Mouse (Mus musculus): ENCODE data around the gene Opa3. TPM values are rescaled to one million over a fixed set of nuclear protein-coding genes. Genes with fewer than 3 reads are reported as not detected.

Gene Opa3
- 22.8 and 24.1 TPM in 2 replicates for polyA plus RNA-seq (2015; fragmentation: Nextera tagmentation; extraction: Ambion mirVana)

DNA sequence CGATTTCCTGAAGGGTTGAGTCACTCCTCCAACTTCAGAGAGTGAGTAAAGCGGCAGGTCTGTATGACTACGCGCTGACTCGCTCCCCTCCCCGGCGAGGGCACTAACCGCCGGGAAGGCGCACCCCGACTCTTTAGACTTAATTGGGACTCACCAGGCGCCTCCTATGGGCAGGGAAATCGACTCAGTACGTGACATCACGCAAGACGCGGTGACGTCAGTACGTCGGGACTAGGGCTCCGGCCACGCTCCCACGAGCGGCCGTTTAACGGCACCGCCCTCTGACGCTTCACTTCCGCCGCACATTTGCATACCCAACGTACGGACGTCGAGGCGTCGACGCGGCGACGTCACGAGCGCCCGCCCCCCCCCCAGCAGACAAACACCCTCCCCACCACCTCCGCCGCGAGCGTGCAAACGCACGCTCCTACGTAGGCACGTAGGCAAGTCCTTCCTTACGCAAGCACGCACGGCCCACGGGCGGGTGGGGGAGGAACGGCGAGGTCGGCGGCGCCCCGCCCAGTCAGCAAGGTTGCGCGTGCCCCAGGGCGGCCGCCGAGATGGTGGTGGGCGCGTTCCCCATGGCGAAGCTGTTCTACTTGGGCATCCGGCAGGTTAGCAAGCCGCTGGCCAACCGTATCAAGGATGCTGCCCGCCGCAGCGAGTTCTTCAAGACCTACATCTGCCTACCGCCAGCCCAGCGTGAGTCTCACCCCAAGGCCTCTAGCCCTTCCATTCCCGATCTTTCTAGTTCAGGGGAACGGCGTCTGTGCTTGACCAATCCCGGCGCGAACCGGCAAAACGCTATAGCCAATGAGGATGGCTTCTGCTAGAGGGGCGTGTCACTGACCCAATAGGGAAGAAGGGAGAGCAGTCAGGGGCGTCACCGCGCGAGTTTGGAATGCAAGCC is at the start of gene Opa3:
Gene Opa3 (plus strand): TSS at position 452 of the 910 bp plus-strand sequence.

DNA sequence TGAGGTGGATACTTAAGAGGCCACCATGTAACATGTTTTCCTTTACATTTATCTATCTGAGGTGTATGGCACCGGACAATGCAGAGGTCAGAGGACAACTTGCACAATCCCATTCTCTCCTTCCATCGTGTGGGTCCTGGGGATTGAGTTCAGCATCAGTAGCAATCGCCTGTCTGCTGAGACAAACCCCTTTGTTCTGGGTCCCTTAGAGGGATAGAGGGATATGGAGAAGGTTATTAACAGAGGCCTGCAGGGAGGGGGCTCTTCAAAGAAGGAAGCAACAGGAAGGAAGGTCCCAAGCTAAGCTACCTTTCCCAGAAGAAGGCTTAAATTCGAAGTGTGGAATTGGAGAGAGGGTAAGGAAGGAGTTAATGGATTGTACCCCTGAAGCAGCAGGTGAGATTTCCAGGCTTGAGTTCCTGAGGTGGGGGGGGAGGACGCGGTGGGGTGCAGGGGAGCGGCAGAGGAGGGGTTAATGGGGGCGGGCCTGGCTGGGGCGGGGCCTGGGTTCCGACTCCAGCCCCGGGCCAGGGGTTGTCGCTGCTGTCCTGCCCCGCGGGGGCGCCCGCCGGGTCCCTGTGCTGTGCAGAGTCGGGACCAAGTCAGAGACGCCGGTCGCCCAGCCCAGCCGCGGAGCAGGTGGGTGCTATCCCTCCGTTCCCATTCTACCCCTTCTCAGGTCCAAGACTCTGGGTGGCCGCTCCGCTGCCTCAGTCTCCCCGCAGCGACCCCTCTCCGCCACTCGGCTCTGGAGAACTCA is 16.0 kb upstream of the Opa3 start, which contains the start of gene Gpr4:
Gene Gpr4 (plus strand): TSS at position 543 of the 760 bp plus-strand sequence.

DNA sequence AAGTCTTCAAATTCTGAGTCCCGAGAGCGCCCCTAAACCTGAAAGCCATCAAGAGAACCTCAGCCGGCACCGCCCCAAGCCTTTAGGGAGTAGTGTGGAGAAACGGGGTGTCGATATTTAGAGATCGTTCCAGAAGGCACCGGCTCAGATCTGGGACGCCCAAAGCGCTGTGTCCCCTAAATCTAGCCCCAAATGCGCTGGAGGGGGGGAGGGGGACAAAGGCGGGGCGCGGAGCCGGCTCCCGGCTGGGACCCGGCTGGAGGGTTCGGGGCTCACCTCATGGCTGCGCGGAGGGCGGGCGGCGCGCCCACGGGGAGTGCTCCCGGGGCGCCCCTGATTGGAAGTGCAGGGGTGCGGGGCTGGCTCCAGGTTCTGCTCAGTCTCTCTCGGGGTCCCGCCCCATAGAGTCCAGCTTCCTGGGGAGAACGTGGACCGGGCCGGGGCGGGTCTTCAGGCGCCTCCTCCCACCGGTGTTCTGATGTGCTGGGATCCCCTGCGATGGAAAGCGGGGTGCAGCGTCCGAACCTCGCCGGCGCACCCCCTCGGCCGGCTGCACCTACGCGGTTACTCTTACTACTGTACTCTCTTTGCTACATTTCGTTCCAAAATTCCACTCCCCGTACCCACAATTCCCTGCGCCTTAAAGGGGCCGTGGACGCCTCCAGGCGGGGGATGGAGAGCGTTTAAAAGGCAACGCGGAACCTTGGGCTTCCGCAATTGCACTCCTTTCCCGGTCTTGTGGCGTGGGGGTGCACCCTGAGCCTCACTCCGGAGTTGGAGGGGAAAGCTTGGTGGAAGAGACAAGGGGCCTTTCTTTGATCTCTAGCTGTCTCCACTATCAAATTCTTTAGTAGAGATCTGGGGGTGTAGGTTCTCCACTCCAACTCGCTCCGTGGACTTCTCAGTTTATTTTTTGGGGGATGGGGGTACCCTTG is 43.4 kb downstream of the Opa3 start, which contains the start of gene Vasp:
Gene Vasp (minus strand): TSS at position 580 of the 935 bp plus-strand sequence.

DNA sequence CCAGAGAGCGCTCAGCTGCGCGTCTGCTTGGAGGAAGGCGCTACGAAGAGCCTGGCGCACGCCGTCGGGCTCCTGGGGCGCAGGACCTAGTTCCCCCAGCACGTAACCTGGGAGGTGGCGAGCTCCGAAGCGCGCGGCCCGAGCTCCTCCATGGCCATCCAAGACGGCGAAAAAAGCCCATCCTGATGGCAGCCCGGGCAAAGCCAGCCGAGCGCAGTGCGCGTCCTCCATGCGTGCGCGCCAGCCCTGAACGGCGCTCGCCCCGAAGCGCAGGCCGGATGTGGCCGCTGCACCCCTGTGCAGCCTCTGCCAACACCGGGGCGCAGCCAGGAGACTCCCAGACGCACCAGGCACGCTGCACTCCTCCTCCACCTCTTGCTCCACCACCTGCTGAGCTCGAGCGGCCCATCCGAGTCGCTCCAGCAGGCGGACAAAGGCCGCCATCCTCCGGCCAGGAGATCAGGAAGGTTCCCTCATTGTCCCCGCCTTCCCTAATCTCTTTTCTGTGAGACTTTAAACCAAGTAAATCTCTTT is 51.5 kb downstream of the Opa3 start, which contains the start of gene Ppm1n:
Gene Ppm1n (minus strand): TSS at position 484 of the 534 bp plus-strand sequence.

DNA sequence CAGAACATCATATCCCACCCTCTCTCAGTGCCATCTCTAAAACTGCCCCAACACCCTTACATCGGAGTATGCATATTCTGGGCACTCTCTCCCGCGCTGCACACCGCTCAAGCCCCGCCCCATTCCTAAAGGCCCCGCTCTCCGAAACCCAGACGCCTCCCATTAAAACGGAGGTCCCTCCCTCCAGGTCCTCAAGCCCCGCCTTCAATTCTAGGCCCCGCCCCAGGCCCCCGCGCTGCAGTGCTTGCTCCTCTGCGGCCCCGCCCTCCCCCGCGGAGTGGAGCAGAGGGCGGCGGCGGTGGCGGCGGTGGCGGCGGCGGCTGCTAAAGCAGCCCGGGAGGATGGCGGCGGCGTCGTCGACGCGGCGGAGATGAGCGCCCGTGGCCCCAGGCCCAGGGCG is 54.3 kb downstream of the Opa3 start, which contains the start of gene Rtn2:
Gene Rtn2 (plus strand): TSS at position 240 of the 400 bp plus-strand sequence.

MicroRNA genes within 50 kb of the gene (microRNA counts, 519-probe panel; counts per million panel counts)
- microRNA mmu-miR-330: 296 counts per million, percentile 58 among the panel's probes with 10 or more counts

Small RNAs within 50 kb of the gene (microRNA-seq; reads per million reads assigned to microRNA genes)
- gene Mir330: 108 to 113 reads per million in 2 experiments

Other genes starting within 250 kb of the Opa3 start
- not detected in 2 replicates for gene Nanos2, start 240.9 kb upstream of the Opa3 start, polyA plus RNA-seq (2015; fragmentation: Nextera tagmentation; extraction: Ambion mirVana)
- gene Mypop, start 237.1 kb upstream of the Opa3 start, polyA plus RNA-seq (2015; fragmentation: Nextera tagmentation; extraction: Ambion mirVana): 1.3 and 1.5 TPM in 2 replicates
- gene Irf2bp1, start 224.3 kb upstream of the Opa3 start, polyA plus RNA-seq (2015; fragmentation: Nextera tagmentation; extraction: Ambion mirVana): 12.3 and 16.4 TPM in 2 replicates
- 0.22 TPM in 1 of 2 replicates, not detected in the other for gene Foxa3, start 204.8 kb upstream of the Opa3 start, polyA plus RNA-seq (2015; fragmentation: Nextera tagmentation; extraction: Ambion mirVana)
- 16.8 and 18.7 TPM in 2 replicates for gene Sympk, start 204.0 kb upstream of the Opa3 start, polyA plus RNA-seq (2015; fragmentation: Nextera tagmentation; extraction: Ambion mirVana)
- gene Rsph6a, start 173.6 kb upstream of the Opa3 start, polyA plus RNA-seq (2015; fragmentation: Nextera tagmentation; extraction: Ambion mirVana): not detected in 2 replicates
- gene Dmwd, start 152.1 kb upstream of the Opa3 start, polyA plus RNA-seq (2015; fragmentation: Nextera tagmentation; extraction: Ambion mirVana): 14.4 and 14.7 TPM in 2 replicates
- gene Dmpk, start 144.5 kb upstream of the Opa3 start, polyA plus RNA-seq (2015; fragmentation: Nextera tagmentation; extraction: Ambion mirVana): 145 and 149 TPM in 2 replicates
- 3.9 and 4.8 TPM in 2 replicates for gene Six5, start 133.7 kb upstream of the Opa3 start, polyA plus RNA-seq (2015; fragmentation: Nextera tagmentation; extraction: Ambion mirVana)
- 0.30 and 0.65 TPM in 2 replicates for gene Gm4969, start 110.0 kb upstream of the Opa3 start, polyA plus RNA-seq (2015; fragmentation: Nextera tagmentation; extraction: Ambion mirVana)
- gene Fbxo46, start 108.5 kb upstream of the Opa3 start, polyA plus RNA-seq (2015; fragmentation: Nextera tagmentation; extraction: Ambion mirVana): 5.7 and 6.0 TPM in 2 replicates
- 7.6 and 8.3 TPM in 2 replicates for gene Qpctl, start 79.0 kb upstream of the Opa3 start, polyA plus RNA-seq (2015; fragmentation: Nextera tagmentation; extraction: Ambion mirVana)
- 73.1 and 81.1 TPM in 2 replicates for gene Snrpd2, start 78.6 kb upstream of the Opa3 start, polyA plus RNA-seq (2015; fragmentation: Nextera tagmentation; extraction: Ambion mirVana)
- gene Gipr, start 62.2 kb upstream of the Opa3 start, polyA plus RNA-seq (2015; fragmentation: Nextera tagmentation; extraction: Ambion mirVana): 0.15 and 0.72 TPM in 2 replicates
- 4.9 and 5.0 TPM in 2 replicates for gene Eml2, start 51.9 kb upstream of the Opa3 start, polyA plus RNA-seq (2015; fragmentation: Nextera tagmentation; extraction: Ambion mirVana)
- gene Gpr4, start 15.8 kb upstream of the Opa3 start, polyA plus RNA-seq (2015; fragmentation: Nextera tagmentation; extraction: Ambion mirVana): 1.3 TPM in 2 replicates
- 41.2 and 52.3 TPM in 2 replicates for gene Vasp, start 43.5 kb downstream of the Opa3 start, polyA plus RNA-seq (2015; fragmentation: Nextera tagmentation; extraction: Ambion mirVana)
- gene Ppm1n, start 51.7 kb downstream of the Opa3 start, polyA plus RNA-seq (2015; fragmentation: Nextera tagmentation; extraction: Ambion mirVana): 0.11 TPM in 1 of 2 replicates, not detected in the other
- gene Rtn2, start 54.3 kb downstream of the Opa3 start, polyA plus RNA-seq (2015; fragmentation: Nextera tagmentation; extraction: Ambion mirVana): 408 and 509 TPM in 2 replicates
- 0.23 and 0.84 TPM in 2 replicates for gene Fosb, start 81.7 kb downstream of the Opa3 start, polyA plus RNA-seq (2015; fragmentation: Nextera tagmentation; extraction: Ambion mirVana)
- gene Ercc1, start 116.4 kb downstream of the Opa3 start, polyA plus RNA-seq (2015; fragmentation: Nextera tagmentation; extraction: Ambion mirVana): 37.1 and 45.7 TPM in 2 replicates
- gene Cd3eap, start 131.1 kb downstream of the Opa3 start, polyA plus RNA-seq (2015; fragmentation: Nextera tagmentation; extraction: Ambion mirVana): 13.9 TPM in 2 replicates
- 1.4 and 2.4 TPM in 2 replicates for gene Ppp1r13l, start 131.4 kb downstream of the Opa3 start, polyA plus RNA-seq (2015; fragmentation: Nextera tagmentation; extraction: Ambion mirVana)
- 5.0 and 5.1 TPM in 2 replicates for gene Ercc2, start 153.7 kb downstream of the Opa3 start, polyA plus RNA-seq (2015; fragmentation: Nextera tagmentation; extraction: Ambion mirVana)
- gene Klc3, start 175.8 kb downstream of the Opa3 start, polyA plus RNA-seq (2015; fragmentation: Nextera tagmentation; extraction: Ambion mirVana): 0.12 and 1.7 TPM in 2 replicates
- gene Ckm, start 176.4 kb downstream of the Opa3 start, polyA plus RNA-seq (2015; fragmentation: Nextera tagmentation; extraction: Ambion mirVana): 17,276 and 19,625 TPM in 2 replicates
- 3.4 and 4.4 TPM in 2 replicates for gene Mark4, start 230.5 kb downstream of the Opa3 start, polyA plus RNA-seq (2015; fragmentation: Nextera tagmentation; extraction: Ambion mirVana)
- gene Exoc3l2, start 235.0 kb downstream of the Opa3 start, polyA plus RNA-seq (2015; fragmentation: Nextera tagmentation; extraction: Ambion mirVana): 0.21 and 0.37 TPM in 2 replicates